Mouse (Mus musculus) lung, postnatal 0 days (tissue): ENCODE measurements around the gene Olfr330.

Source experiments
- CTCF ChIP-seq: IDR thresholded peaks from 2 replicates; pipeline ENCODE4 v1.5.1; 2016; ENCODE audit warnings: antibody characterized with exemption, mild to moderate bottlenecking
- EP300 ChIP-seq: IDR thresholded peaks from 2 replicates; pipeline ENCODE4 v1.6.1; 2016; ENCODE audit warnings: antibody characterized with exemption, mild to moderate bottlenecking, control low read depth

DNA sequence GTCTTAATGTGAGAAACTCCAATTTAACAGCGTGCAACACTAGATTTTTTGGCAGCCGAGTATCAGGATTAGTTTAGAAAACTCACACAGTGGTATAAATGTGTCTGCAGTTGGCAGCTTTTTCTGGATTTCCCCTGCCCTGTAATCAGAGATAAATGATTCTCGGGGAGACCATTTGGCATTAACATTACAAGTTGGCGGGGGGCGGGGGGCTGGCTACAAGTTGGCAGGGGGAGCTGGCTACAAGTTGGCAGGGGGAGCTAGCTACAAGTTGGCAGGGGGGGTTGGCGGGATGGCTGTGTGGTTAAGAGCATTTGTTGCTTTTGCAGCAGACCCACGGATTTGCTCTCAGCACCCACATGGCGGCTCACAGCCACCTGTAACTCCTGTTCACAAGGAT is 44.0 kb upstream of the Olfr330 start:
- TF ChIP-seq EP300 (no peak), CTCF (no peak)
